Mouse (Mus musculus) hindlimb bud, embryonic 11.5 days (tissue): ENCODE data around the gene Cfap299.

Source experiments
- DNase-seq: peaks from one replicate; pipeline ENCODE4 v3.0.0-alpha.2; 2012; ENCODE audit warnings: low read depth, low spot score; ENCODE audit errors: extremely low spot score

The Cfap299 gene

DNA sequence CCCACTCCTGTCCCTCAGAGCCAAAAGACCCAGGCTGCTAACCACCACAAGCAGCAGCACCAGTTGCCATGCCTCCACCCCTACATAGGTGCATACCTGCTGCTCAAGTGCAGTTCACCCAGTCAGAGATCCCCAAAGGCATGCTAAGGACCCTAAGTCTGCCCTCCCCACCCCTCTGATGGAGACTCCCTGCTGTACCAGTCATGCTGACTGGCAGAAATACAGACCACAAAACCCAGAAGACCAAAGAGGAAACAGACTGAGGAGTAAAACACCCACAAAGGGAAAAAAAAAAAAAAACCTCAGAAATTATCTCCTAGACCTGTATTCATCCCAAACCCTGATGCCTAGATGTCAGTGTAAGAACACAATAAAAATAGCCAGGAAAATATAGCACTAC is 256.8 kb downstream of the Cfap299 start:
- DNase-seq, result no peak

- no peak for DNase-seq
Measured at GRCm38 (mm10) chr5:98613511-98613910, 284.4 kb downstream of the Cfap299 start.

- DNase-seq, result no peak
Measured at GRCm38 (mm10) chr5:98616902-98617301, 287.8 kb downstream of the Cfap299 start.

DNA sequence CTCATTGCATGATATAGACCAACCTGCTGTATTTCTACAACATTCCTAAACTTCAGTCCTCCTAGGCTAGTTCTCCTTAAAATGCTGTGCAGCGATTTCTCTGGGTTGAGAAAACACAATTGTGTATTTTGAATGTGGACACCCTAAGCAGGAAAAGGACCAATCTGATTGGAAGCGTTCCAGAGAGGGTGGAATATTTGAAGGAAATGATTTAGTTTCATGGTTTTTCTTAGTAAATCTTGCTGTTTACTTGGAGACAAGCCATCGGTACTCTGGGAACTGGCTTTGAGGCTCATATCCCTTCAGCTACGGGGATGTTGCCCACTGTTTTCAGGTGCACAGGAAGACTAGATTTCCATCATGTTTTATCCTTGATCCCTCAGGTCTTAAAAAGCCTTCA is 288.3 kb downstream of the Cfap299 start:
- DNase-seq, result no peak

- no peak for DNase-seq
Measured at GRCm38 (mm10) chr5:98650345-98650744, 321.2 kb downstream of the Cfap299 start.

- no peak for DNase-seq
Measured at GRCm38 (mm10) chr5:98651049-98651448, 321.9 kb downstream of the Cfap299 start.

GRCm38 (mm10) chr5:98688254-98688653 is 359.1 kb downstream of the Cfap299 start:
- DNase-seq, result no peak

- DNase-seq, result no peak
Measured at GRCm38 (mm10) chr5:98692070-98692469, 363.0 kb downstream of the Cfap299 start.

DNA sequence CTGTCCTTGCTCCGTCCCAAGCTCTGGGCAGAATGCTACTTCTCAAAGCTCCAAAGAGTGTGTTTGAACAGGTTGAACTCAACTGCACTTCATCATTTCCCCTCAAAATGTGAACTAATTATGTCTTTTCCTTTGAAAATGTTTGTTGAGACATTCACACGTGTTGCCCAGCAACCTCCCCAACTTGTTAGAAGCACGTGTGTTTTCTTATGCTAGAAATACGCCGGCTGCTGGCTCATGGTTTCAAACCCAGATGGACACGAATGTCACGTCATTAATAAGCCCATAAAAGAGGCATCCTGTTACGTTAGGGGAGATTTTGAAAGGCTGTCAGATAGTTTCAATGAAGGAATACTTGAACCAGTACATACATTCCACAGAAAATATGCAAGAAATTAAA is 367.2 kb downstream of the Cfap299 start:
- DNase-seq, result no peak

DNA sequence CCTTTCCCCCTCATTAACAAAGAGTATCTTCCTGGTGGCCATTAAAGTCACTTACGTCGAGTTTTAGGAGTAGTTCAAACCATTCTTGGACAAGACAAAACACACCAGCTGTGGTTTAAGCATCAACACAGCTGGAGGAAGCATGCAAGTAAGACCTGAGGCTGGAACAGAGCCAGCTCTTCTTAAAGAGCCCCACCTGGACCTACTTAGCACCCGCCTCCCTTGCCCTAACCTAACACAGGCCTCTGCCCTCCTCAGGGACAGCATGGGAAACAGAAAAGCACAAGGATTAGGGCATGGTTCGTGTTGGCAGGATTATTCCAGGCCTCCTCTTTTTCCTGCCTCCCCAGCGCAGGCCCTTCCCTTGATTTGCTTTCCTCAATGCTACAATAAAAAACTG is 374.9 kb downstream of the Cfap299 start:
- DNase-seq, result no peak

GRCm38 (mm10) chr5:98706597-98706996 is 377.5 kb downstream of the Cfap299 start:
- no peak for DNase-seq

- no peak for DNase-seq
Measured at GRCm38 (mm10) chr5:98715392-98715791, 386.3 kb downstream of the Cfap299 start.

GRCm38 (mm10) chr5:98732157-98733009 is 403.3 kb downstream of the Cfap299 start:
- DNase-seq, result no peak

GRCm38 (mm10) chr5:98733010-98733399 is 403.9 kb downstream of the Cfap299 start:
- no peak for DNase-seq

DNA sequence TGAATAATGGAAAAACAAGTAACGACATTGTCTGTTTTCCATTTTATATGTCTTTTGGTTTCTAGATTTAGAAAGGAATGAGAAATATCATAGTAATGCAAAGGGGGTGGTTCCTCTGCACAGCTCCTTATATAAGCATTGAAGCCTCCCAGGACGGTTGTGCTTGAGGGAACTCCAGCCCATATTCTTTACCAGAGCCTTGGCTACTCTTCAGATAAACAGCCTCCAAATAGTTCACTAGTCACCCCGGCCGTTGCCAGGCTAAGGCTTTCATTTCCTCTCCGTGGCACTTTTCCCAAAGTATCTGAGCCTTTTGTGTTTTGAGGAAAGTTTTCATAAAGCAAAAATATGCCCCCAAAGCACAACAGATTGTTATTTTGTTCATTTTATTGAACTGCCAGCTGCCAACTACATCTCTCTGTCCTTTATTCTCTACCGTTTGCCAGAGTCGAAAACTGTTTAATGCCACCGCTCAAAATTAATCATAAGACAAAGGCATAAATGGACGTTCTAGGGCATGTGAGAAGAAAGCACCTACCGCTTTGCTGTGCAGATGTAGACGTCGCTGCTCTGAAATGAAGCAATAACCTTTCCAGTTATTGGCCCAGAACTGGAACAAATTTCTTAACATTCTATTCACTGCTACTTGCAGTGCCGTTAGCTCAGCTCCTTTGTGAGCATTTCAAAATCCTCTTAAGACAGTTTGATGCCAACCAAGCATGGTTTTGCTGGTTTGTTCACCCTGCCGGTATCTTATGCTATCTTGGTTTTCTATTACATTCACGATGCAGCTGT is 433.0 kb downstream of the Cfap299 start:
- no peak for DNase-seq

- no peak for DNase-seq
Measured at GRCm38 (mm10) chr5:98778588-98778987, 449.5 kb downstream of the Cfap299 start.

- no peak for DNase-seq
Measured at GRCm38 (mm10) chr5:98782066-98782465, 453.0 kb downstream of the Cfap299 start.

- peak; percentile 2 for DNase-seq
Measured at GRCm38 (mm10) chr5:98787735-98788134, 458.6 kb downstream of the Cfap299 start.

DNA sequence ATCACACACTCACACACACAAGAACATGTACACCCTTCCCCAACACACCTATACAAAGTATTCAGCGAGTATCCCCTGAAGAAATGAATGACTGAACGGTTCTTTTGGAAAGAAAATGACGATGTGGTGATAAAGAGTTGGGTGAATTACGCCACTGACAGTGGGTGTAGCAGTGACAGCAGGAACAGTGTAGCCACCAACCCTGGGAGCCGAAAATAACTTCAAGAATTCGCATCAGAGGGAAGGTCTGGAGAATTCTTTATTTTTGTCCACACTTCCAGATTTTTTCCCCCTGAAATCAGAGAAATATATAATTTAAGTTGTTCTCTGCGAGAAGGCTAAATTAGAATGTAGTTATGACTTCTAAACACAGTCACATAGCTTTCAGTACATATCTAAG is 459.5 kb downstream of the Cfap299 start:
- no peak for DNase-seq

DNA sequence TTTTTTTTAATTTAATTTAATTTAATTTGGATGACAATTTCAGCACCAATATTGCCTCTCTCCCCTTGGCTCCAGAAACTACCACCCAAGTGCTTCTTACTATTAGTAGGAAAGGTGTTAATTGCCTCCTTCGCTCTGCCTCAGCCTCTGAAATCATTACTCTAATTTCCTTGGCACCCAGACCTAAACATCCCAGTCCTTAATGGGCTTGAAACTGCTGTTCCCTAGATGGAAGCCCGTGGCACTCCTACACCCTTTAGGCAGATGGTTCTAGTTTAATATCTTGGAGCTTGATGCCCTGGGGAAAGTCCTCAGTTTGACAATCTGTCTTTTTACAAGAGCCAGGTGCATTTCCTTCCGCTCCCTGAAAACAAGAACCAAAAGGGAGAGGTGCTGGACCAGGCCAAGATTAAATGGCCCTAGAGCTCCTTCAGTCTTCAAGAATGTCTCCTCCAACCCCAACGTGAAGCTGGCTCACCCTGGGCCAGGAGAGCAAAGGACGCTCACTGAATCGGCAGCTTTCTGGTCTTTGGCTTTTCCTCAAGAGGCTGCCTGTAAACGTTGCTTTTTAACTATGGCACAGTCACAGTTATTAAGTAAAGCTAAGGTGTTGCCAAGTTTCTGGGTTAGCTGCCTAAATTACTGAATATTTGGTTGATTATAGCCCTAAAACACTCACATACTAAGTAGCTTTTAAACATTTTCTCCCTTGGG is 461.9 kb downstream of the Cfap299 start:
- DNase-seq, result peak; percentile 22

DNA sequence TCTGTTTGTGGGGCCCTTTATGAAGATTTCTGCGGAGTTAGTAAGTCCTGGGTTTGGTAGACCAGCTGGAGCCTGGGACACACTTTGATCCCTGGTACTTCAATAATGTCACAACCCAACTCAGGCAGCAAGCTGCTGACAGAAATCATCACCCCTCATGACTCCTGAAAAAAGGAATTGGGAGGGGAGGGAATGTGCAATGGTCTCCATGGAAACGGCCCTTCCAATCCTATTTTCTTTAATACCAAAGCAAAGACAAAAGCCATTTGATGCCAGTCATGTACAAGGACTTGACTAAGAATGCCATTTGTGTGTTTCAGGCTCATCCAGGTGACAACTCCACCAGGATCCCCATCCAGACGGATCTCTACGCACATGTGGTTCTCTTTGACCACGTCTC is 472.4 kb downstream of the Cfap299 start:
- DNase-seq, result no peak

- no peak for DNase-seq
Measured at GRCm38 (mm10) chr5:98804761-98805160, 475.7 kb downstream of the Cfap299 start.
